Mouse (Mus musculus) embryonic facial prominence, embryonic 12.5 days (tissue): ENCODE data around the gene Ucp2. TPM values are rescaled to one million over a fixed set of nuclear protein-coding genes. Genes with fewer than 3 reads are reported as not detected.

Experiments
- ATAC-seq: fragments of 200-750 bp; cut with Nextera tagmentation; 2 replicates; pipeline ENCODE4 v1.8.0; 2017; ENCODE audit not compliant: insufficient number of reproducible peaks, insufficient read depth, low FRiP score, low TSS enrichment
- H3K27ac ChIP-seq: fragments of 300-500 bp; sonication (generic); 2 replicates; pipeline ENCODE4 v1.5.1; 2016; ENCODE audit warnings: mild to moderate bottlenecking
- H3K27me3 ChIP-seq: fragments of 300-500 bp; sonication (generic); 2 replicates; pipeline ENCODE4 v1.6.1; 2016; ENCODE audit warnings: mild to moderate bottlenecking, moderate library complexity
- H3K36me3 ChIP-seq: fragments of 300-500 bp; sonication (generic); 2 replicates; pipeline ENCODE4 v1.6.1; 2016; ENCODE audit warnings: mild to moderate bottlenecking
- H3K4me1 ChIP-seq: fragments of 300-500 bp; sonication (generic); 2 replicates; pipeline ENCODE4 v1.6.1; 2016
- H3K4me2 ChIP-seq: fragments of 300-500 bp; sonication (generic); replicated peaks from 2 replicates; pipeline ENCODE4 v1.6.1; 2016; ENCODE audit warnings: mild to moderate bottlenecking, moderate library complexity
- H3K4me3 ChIP-seq: fragments of 300-500 bp; sonication (generic); 2 replicates; pipeline ENCODE4 v1.5.1; 2016; ENCODE audit warnings: mild to moderate bottlenecking
- H3K9ac ChIP-seq: fragments of 300-500 bp; sonication (generic); 2 replicates; pipeline ENCODE4 v1.6.1; 2016; ENCODE audit warnings: mild to moderate bottlenecking, moderate library complexity
- H3K9me3 ChIP-seq: fragments of 300-500 bp; sonication (generic); 2 replicates; pipeline ENCODE4 v1.6.1; 2016; ENCODE audit warnings: mild to moderate bottlenecking, moderate library complexity
- WGBS: fragments of 180-500 bp; shearing (Covaris S2); methylation state at CpG from one replicate; pipeline ENCODE4 v1.1.7; 2016; 5-methylcytosine and 5-hydroxymethylcytosine counted together
- polyA plus RNA-seq: library from polyadenylated mRNA; unstranded; fragments of >200 nt; fragmentation: Nextera tagmentation; extraction: Ambion mirVana; gene quantifications from 2 replicates; pipeline ENCODE4 v1.2.1, GENCODE M21; 2016

The Ucp2 gene
- polyA plus RNA-seq, 1 experiment from 2014 or later: 164 TPM

DNA sequence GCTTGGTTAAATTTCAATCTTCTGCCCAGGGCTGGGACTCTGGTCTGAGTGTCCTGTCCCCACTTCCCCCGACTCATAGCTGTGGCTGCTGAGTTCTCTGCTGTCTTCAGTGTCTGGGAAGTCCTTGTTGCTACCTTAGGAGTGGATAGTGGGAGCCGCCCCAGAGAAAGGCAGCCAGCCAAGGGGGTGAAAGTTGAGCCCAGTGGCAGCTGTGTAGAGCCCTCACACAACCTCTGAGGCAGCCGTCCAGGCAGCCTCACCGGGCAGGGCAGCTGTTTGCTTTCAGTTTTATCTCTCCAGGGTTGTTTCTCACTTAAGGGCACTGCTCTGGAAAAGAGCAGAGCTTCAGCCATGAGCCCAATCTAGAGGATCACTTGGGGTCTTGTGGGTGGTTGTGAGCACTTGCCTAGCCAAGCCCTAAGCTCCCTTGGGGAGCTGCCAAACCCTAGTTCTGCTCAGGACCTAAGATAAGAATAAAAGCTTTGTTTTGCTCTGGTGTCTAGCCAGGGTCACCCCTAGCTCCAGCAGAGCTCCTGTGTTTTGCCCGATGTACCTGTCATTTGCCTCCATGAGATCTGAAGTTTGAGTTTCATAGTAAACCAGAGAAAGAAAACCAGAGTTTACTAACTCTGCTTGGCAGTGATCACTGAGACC lies 27.4 kb upstream of the Ucp2 start:
- H3K36me3 ChIP-seq: peaks cover 50% of the 10 kb centered on the region
- no peak overlapping the region for H3K4me2 ChIP-seq
- no peak overlapping the region for H3K4me3 ChIP-seq
- H3K9ac ChIP-seq: no peak overlapping the region
- H3K4me1 ChIP-seq: 0 out of 2 replicates have a peak, but pooled peaks cover 4% of the 10 kb centered on the region
- H3K27me3 ChIP-seq: no peaks in the 10 kb centered on the region
- WGBS: 67% methylated on average over 5 of the region's 5 CpGs
- H3K27ac ChIP-seq: 0 out of 2 replicates have a peak overlapping the region, but pooled peaks have one; percentile 17
- no peaks in the 10 kb centered on the region for H3K9me3 ChIP-seq
- ATAC-seq: peak; percentile 29; the same call in 1 of the 2 replicates

DNA sequence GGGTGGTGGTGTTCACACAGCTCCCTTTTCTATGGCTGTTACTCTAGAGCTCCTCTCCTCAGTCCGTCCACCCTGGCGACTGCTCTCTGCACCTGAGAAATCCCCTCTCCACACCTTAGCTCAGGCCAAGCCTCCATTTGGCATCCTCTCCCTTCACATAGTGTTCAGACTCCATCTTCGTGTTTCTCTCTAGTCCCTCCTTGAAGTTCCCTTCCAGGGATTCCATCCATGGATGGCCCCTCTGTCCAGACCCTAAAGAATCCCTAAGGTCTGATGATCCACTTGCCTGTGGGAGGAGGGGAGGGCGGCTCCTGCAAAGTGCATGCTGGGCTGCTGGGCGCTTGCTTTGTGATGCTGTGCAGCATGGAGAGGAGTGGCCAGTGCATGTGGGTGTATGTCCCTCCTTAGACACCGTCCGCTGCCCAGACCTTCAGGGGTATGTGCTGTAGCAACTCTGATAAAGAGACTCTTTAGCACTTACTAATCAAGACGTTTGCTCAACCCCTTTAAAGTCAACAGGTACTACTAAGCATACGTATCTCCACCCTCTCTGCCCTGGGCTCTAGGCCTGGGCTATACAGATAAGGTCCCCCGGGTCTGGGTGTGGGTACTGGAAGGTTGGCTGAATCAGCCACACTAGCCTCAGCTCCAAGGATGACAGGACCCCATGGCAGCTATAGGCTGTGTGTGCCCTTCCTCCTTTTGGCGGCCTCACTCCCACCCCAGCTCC lies 26.2 kb upstream of the Ucp2 start:
- Histone ChIP-seq H3K9me3 (no peaks in the 10 kb centered on the region), H3K9ac (no peak overlapping the region), H3K27ac (no peak overlapping the region), H3K27me3 (no peaks in the 10 kb centered on the region), H3K4me2 (no peak overlapping the region), H3K4me3 (no peak overlapping the region), H3K4me1 (0 out of 2 replicates have a peak, but pooled peaks cover 4% of the 10 kb centered on the region), H3K36me3 (peaks cover 43% of the 10 kb centered on the region)
- no peak for ATAC-seq
- 86% methylated on average over 11 of the region's 11 CpGs for WGBS

- Histone ChIP-seq H3K4me2 (no peak overlapping the region), H3K9ac (no peak overlapping the region), H3K4me1 (0 out of 2 replicates have a peak, but pooled peaks cover 4% of the 10 kb centered on the region), H3K36me3 (peaks cover 34% of the 10 kb centered on the region), H3K9me3 (no peaks in the 10 kb centered on the region), H3K27ac (no peak overlapping the region), H3K4me3 (no peak overlapping the region), H3K27me3 (no peaks in the 10 kb centered on the region)
- no peak for ATAC-seq
- WGBS: 86% methylated on average over 6 of the region's 6 CpGs
Measured at GRCm38 (mm10) chr7:100468761-100469160, 24.4 kb upstream of the Ucp2 start.

DNA sequence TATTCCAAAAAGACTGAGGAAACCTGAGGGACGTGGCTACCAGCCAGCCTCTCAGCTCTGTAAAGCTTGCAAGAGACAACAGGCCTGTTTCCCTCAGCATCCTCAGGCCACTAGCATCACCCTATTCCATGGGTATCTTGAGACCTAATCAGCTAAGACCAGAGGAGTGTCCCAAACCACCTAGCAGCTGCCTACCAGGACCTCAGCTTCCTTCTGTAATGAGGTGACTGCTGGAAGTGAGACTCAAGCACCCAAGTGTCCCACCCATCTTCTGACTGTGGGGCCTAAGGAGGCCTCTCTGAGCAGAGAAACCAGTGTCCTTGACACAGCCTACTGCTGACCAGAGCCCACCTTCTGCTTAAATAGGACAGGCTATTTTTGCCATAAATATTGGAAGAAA lies 23.6 kb upstream of the Ucp2 start:
- H3K27me3 ChIP-seq: no peaks in the 10 kb centered on the region
- no peak overlapping the region for H3K4me3 ChIP-seq
- H3K4me1 ChIP-seq: 0 out of 2 replicates have a peak, but pooled peaks cover 4% of the 10 kb centered on the region
- no peak overlapping the region for H3K4me2 ChIP-seq
- H3K9ac ChIP-seq: no peak overlapping the region
- peaks cover 29% of the 10 kb centered on the region for H3K36me3 ChIP-seq
- H3K9me3 ChIP-seq: no peaks in the 10 kb centered on the region
- H3K27ac ChIP-seq: no peak overlapping the region
- 75% methylated on average over 1 of the region's 1 CpGs for WGBS
- no peak for ATAC-seq

- peaks cover 22% of the 10 kb centered on the region for H3K36me3 ChIP-seq
- no peak overlapping the region for H3K4me3 ChIP-seq
- H3K27me3 ChIP-seq: no peaks in the 10 kb centered on the region
- no peaks in the 10 kb centered on the region for H3K9me3 ChIP-seq
- no peak for ATAC-seq
- no peaks in the 10 kb centered on the region for H3K4me1 ChIP-seq
- WGBS: 90% methylated on average over 11 of the region's 11 CpGs
- no peak overlapping the region for H3K27ac ChIP-seq
- no peak overlapping the region for H3K4me2 ChIP-seq
- H3K9ac ChIP-seq: no peak overlapping the region
Measured at GRCm38 (mm10) chr7:100470796-100471406, 22.2 kb upstream of the Ucp2 start.

GRCm38 (mm10) chr7:100471407-100471797 lies 21.7 kb upstream of the Ucp2 start:
- H3K27ac ChIP-seq: no peak overlapping the region
- no peak overlapping the region for H3K4me3 ChIP-seq
- H3K9me3 ChIP-seq: no peaks in the 10 kb centered on the region
- H3K36me3 ChIP-seq: peaks cover 22% of the 10 kb centered on the region
- H3K4me1 ChIP-seq: no peaks in the 10 kb centered on the region
- ATAC-seq: no peak
- WGBS: 95% methylated on average over 1 of the region's 1 CpGs
- no peak overlapping the region for H3K4me2 ChIP-seq
- H3K27me3 ChIP-seq: no peaks in the 10 kb centered on the region
- no peak overlapping the region for H3K9ac ChIP-seq

DNA sequence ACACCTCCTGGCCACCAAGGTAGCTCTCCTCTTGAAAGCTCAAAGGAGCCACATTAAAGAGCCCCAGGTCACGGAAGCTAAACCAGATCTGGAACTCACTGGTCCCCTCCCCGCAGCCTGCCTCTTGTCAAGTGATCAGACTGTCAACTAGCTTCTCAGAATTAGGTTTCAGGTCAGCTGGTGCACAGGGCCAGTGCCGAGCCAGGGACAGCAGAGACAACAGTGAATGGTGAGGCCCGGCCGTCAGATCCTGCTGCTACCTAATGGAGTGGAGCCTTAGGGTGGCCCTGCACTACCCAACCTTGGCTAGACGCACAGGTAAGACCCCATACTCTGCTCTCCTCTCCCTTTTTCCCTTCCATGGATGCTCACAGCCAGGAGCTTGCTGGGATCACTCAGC lies 20.4 kb upstream of the Ucp2 start, which contains the start of gene Ucp3:
Gene Ucp3, plus strand, starts transcription at position 214 of the 400 bp plus-strand sequence.
- H3K27ac ChIP-seq: no peak within 1 kb of the TSS
- WGBS: 76% methylated on average over 6 of the region's 6 CpGs
- no peak for ATAC-seq
- H3K9me3 ChIP-seq: no peaks in the 10 kb centered on the region
- no peak within 1 kb of the TSS for H3K9ac ChIP-seq
- H3K4me3 ChIP-seq: no peak within 1 kb of the TSS
- H3K27me3 ChIP-seq: no peaks in the 10 kb centered on the region
- H3K4me2 ChIP-seq: no peak within 1 kb of the TSS
- peaks cover 22% of the 10 kb centered on the region for H3K36me3 ChIP-seq
- H3K4me1 ChIP-seq: no peaks in the 10 kb centered on the region

GRCm38 (mm10) chr7:100473846-100474454 lies 19.2 kb upstream of the Ucp2 start:
- 80% methylated on average over 9 of the region's 9 CpGs for WGBS
- Histone ChIP-seq H3K27me3 (no peaks in the 10 kb centered on the region), H3K36me3 (peaks cover 15% of the 10 kb centered on the region), H3K9ac (no peak overlapping the region), H3K27ac (no peak overlapping the region), H3K4me3 (no peak overlapping the region), H3K4me1 (no peaks in the 10 kb centered on the region), H3K9me3 (no peaks in the 10 kb centered on the region), H3K4me2 (no peak overlapping the region)
- no peak for ATAC-seq

DNA sequence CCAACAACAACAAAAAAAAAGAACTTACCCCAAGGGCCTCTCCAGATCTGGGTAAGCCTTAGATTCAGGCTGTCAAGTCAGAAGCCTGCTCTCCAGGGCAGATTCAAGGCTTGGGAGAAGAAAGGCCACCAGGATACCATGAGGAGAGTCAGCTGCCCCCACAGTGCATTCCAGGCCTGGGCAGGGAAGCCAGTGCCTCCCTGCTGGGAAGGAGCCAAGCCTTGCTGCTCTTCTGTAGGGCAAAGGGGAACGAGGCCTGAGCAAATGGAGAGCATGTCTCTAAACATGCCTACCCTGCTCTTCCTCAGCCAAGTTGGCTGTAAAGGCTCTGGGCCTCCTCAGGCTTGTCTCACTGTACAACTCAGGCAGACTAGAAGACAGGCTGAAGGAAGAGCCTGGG lies 18.5 kb upstream of the Ucp2 start:
- Histone ChIP-seq H3K36me3 (peaks cover 8% of the 10 kb centered on the region; the same call in 1 of the 2 replicates), H3K9me3 (no peaks in the 10 kb centered on the region), H3K4me2 (no peak overlapping the region), H3K9ac (no peak overlapping the region), H3K27ac (no peak overlapping the region), H3K27me3 (no peaks in the 10 kb centered on the region), H3K4me1 (no peaks in the 10 kb centered on the region), H3K4me3 (no peak overlapping the region)
- ATAC-seq: no peak
- WGBS: 70% methylated on average over 1 of the region's 1 CpGs

- Histone ChIP-seq H3K9ac (0 out of 2 replicates have a peak overlapping the region, but pooled peaks have one; percentile 8), H3K4me1 (no peaks in the 10 kb centered on the region), H3K27me3 (no peaks in the 10 kb centered on the region), H3K36me3 (no peaks in the 10 kb centered on the region), H3K4me2 (no peak overlapping the region), H3K27ac (no peak overlapping the region), H3K4me3 (no peak overlapping the region), H3K9me3 (no peaks in the 10 kb centered on the region)
- WGBS: 82% methylated on average over 20 of the region's 20 CpGs
- ATAC-seq: no peak
Measured at GRCm38 (mm10) chr7:100479100-100479822, 13.9 kb upstream of the Ucp2 start.

DNA sequence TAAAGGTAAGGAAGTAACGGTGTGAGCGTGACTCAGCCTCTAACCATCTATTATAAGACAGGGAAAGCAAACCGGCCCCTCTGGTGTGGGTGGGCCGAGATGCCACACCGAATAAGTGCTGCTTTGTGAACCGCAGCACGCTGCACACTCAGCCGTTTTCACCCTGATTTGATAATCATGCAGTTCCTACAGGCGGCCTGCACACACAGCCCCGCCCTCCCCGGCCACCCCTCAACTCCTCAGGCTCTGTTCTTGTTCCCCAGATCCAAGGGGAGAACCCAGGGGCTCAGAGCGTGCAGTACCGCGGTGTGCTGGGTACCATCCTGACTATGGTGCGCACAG lies 13.3 kb upstream of the Ucp2 start:
- Histone ChIP-seq H3K4me2 (no peak overlapping the region), H3K9ac (0 out of 2 replicates have a peak overlapping the region, but pooled peaks have one; percentile 8), H3K4me3 (no peak overlapping the region), H3K9me3 (no peaks in the 10 kb centered on the region), H3K36me3 (no peaks in the 10 kb centered on the region), H3K27me3 (no peaks in the 10 kb centered on the region), H3K4me1 (no peaks in the 10 kb centered on the region), H3K27ac (no peak overlapping the region)
- WGBS: 70% methylated on average over 15 of the region's 15 CpGs
- ATAC-seq: no peak
